Mouse (Mus musculus) megakaryocyte, embryonic 14.5 days (primary cell): ENCODE results near the gene Lhfpl3. TPM values are rescaled to one million over a fixed set of nuclear protein-coding genes. Genes with fewer than 3 reads are reported as not detected.

Source experiments
- H3K27me3 ChIP-seq: replicated peaks from 2 replicates; pipeline ENCODE3; 2012; ENCODE audit warnings: inconsistent platforms
- H3K36me3 ChIP-seq: replicated peaks from 2 replicates; pipeline ENCODE3; 2012; ENCODE audit warnings: low read length, inconsistent platforms, mixed read lengths
- H3K4me1 ChIP-seq: 2 replicates; pipeline ENCODE4 v1.6.1; 2012; ENCODE audit warnings: inconsistent platforms
- H3K4me3 ChIP-seq: replicated peaks from 2 replicates; pipeline ENCODE3; 2012; ENCODE audit warnings: moderate library complexity, mild to moderate bottlenecking, inconsistent platforms
- H3K9me3 ChIP-seq: 2 replicates; pipeline ENCODE4 v1.6.1; 2012; ENCODE audit warnings: inconsistent platforms
- FLI1 ChIP-seq: IDR thresholded peaks from 2 replicates; pipeline ENCODE4 v1.6.1; 2012; ENCODE audit warnings: low read length, inconsistent platforms, mixed read lengths
- GATA1 ChIP-seq: IDR thresholded peaks from 3 replicates; pipeline ENCODE4 v1.6.1; 2012; ENCODE audit warnings: mixed read lengths, low read length, inconsistent platforms, borderline replicate concordance
- polyA plus RNA-seq: library from polyadenylated mRNA; stranded (reverse); fragments of >175 nt; gene quantifications from 2 replicates; pipeline ENCODE4 v1.2.3, GENCODE M21; 2012; ENCODE audit warnings: low replicate concordance; ENCODE audit not compliant: insufficient read depth

The Lhfpl3 gene
- polyA plus RNA-seq, 1 experiment: not detected

GRCm38 (mm10) chr5:23251462-23252224, 505.8 kb downstream of the Lhfpl3 start:
- H3K4me3 ChIP-seq: peak overlapping the region; percentile 72

GRCm38 (mm10) chr5:23255816-23256418, 510.1 kb downstream of the Lhfpl3 start:
- peak overlapping the region; percentile 30 for H3K4me3 ChIP-seq
- TF ChIP-seq FLI1: no peak
- TF ChIP-seq GATA1: no peak
- H3K36me3 ChIP-seq: no peaks in the 10 kb centered on the region
- peaks cover 1% of the 10 kb centered on the region for H3K27me3 ChIP-seq
- H3K9me3 ChIP-seq: peaks cover 10% of the 10 kb centered on the region
- peaks cover 13% of the 10 kb centered on the region for H3K4me1 ChIP-seq

More at GRCm38 (mm10) chr5:23251462-23252224, 505.8 kb downstream of the Lhfpl3 start:
- TF ChIP-seq GATA1: no peak
- no peak for TF ChIP-seq FLI1
- Histone ChIP-seq H3K9me3 (no peaks in the 10 kb centered on the region), H3K27me3 (peaks cover 1% of the 10 kb centered on the region), H3K4me1 (peaks cover 13% of the 10 kb centered on the region), H3K36me3 (no peaks in the 10 kb centered on the region)

GRCm38 (mm10) chr5:23273309-23273708, 527.5 kb downstream of the Lhfpl3 start:
- H3K4me1 ChIP-seq: no peaks in the 10 kb centered on the region
- peaks cover 5% of the 10 kb centered on the region for H3K9me3 ChIP-seq
- no peaks in the 10 kb centered on the region for H3K36me3 ChIP-seq
- H3K27me3 ChIP-seq: no peaks in the 10 kb centered on the region
- H3K4me3 ChIP-seq: no peak overlapping the region
- no peak for TF ChIP-seq FLI1
- TF ChIP-seq GATA1: no peak

- no peaks in the 10 kb centered on the region for H3K36me3 ChIP-seq
- H3K4me1 ChIP-seq: no peaks in the 10 kb centered on the region
- peaks cover 5% of the 10 kb centered on the region for H3K9me3 ChIP-seq
- H3K4me3 ChIP-seq: no peak overlapping the region
- no peak for TF ChIP-seq FLI1
- no peak for TF ChIP-seq GATA1
- no peaks in the 10 kb centered on the region for H3K27me3 ChIP-seq
These were observed 533.5 kb downstream of the Lhfpl3 start for GRCm38 (mm10) chr5:23279364-23279763.

- H3K36me3 ChIP-seq: no peaks in the 10 kb centered on the region
- no peak overlapping the region for H3K4me3 ChIP-seq
- no peaks in the 10 kb centered on the region for H3K9me3 ChIP-seq
- H3K4me1 ChIP-seq: no peaks in the 10 kb centered on the region
- H3K27me3 ChIP-seq: no peaks in the 10 kb centered on the region
- TF ChIP-seq FLI1 (no peak), GATA1 (no peak)
These were observed 539.0 kb downstream of the Lhfpl3 start for GRCm38 (mm10) chr5:23284884-23285283.

- Histone ChIP-seq H3K27me3 (no peaks in the 10 kb centered on the region), H3K9me3 (no peaks in the 10 kb centered on the region), H3K4me3 (no peak overlapping the region), H3K36me3 (no peaks in the 10 kb centered on the region), H3K4me1 (no peaks in the 10 kb centered on the region)
- TF ChIP-seq FLI1 (no peak), GATA1 (no peak)
These were observed 543.3 kb downstream of the Lhfpl3 start for GRCm38 (mm10) chr5:23289149-23289548.

Other genes starting within 250 kb of the Lhfpl3 start
- gene Orc5, start 195.6 kb upstream of the Lhfpl3 start, polyA plus RNA-seq: 0.83 TPM in 1 of 2 replicates, not detected in the other